Mouse (Mus musculus): ENCODE data around the gene Tbc1d22a. TPM values are rescaled to one million over a fixed set of nuclear protein-coding genes. Genes with fewer than 3 reads are reported as not detected.
"Not testable (repeated sequence)": the region's sequence is repeated elsewhere in the genome, so short reads cannot be mapped to it uniquely, and the experiment has no call there.

Gene Tbc1d22a
- total and polyA plus RNA-seq, 2 experiments from 2014 or later: 13.9 to 19.8 TPM

GRCm38 (mm10) chr15:86188746-86189470 lies 25.4 kb upstream of the Tbc1d22a start:
- TF ChIP-seq CTCF (IDR thresholded peaks at IDR 0.05): no peak
- 44% methylated on average over 10 of the region's 10 CpGs for WGBS
- no peaks in the 10 kb centered on the region for H3K27me3 ChIP-seq (ENCODE audit: insufficient read depth, low read length)
- H3K4me1 ChIP-seq (ENCODE audit: insufficient read depth, low read length): peaks cover 11% of the 10 kb centered on the region; the same call in 1 of the 2 replicates
- H3K9ac ChIP-seq (replicated peaks; ENCODE audit: low read length, poor library complexity, severe bottlenecking): no peak overlapping the region
- DNase-seq (ENCODE audit: low spot score): peak; percentile 67
- H3K4me2 ChIP-seq (ENCODE audit: low read depth, low read length, poor library complexity, severe bottlenecking): no peak overlapping the region
- no peaks in the 10 kb centered on the region for H3K36me3 ChIP-seq (ENCODE audit: insufficient read depth, low read length)
- no peak overlapping the region for H3K4me3 ChIP-seq (ENCODE audit: low read depth, low read length)
- ATAC-seq (ENCODE audit: low FRiP score): no peak
- H3K27ac ChIP-seq (ENCODE audit: low read depth, low read length): no peak overlapping the region
- H3K9me3 ChIP-seq (ENCODE audit: low read length): no peaks in the 10 kb centered on the region

GRCm38 (mm10) chr15:86190387-86190786 lies 23.9 kb upstream of the Tbc1d22a start:
- H3K27ac ChIP-seq (ENCODE audit: low read depth, low read length): no peak overlapping the region
- no peak overlapping the region for H3K4me3 ChIP-seq (ENCODE audit: low read depth, low read length)
- ATAC-seq (ENCODE audit: low FRiP score) (no peak), DNase-seq (ENCODE audit: low spot score) (no peak)
- H3K4me2 ChIP-seq (ENCODE audit: low read depth, low read length, poor library complexity, severe bottlenecking): no peak overlapping the region
- H3K9me3 ChIP-seq (ENCODE audit: low read length): no peaks in the 10 kb centered on the region
- no peak overlapping the region for H3K9ac ChIP-seq (replicated peaks; ENCODE audit: low read length, poor library complexity, severe bottlenecking)
- WGBS: 83% methylated on average over 3 of the region's 3 CpGs
- H3K4me1 ChIP-seq (ENCODE audit: insufficient read depth, low read length): peaks cover 8% of the 10 kb centered on the region; the same call in 1 of the 2 replicates
- no peaks in the 10 kb centered on the region for H3K36me3 ChIP-seq (ENCODE audit: insufficient read depth, low read length)
- H3K27me3 ChIP-seq (ENCODE audit: insufficient read depth, low read length): no peaks in the 10 kb centered on the region
- TF ChIP-seq CTCF (IDR thresholded peaks at IDR 0.05): no peak

GRCm38 (mm10) chr15:86191505-86191904 lies 22.8 kb upstream of the Tbc1d22a start:
- no peaks in the 10 kb centered on the region for H3K27me3 ChIP-seq (ENCODE audit: insufficient read depth, low read length)
- no peak overlapping the region for H3K4me3 ChIP-seq (ENCODE audit: low read depth, low read length)
- no peak overlapping the region for H3K4me2 ChIP-seq (ENCODE audit: low read depth, low read length, poor library complexity, severe bottlenecking)
- H3K4me1 ChIP-seq (ENCODE audit: insufficient read depth, low read length): peaks cover 2% of the 10 kb centered on the region; the same call in 1 of the 2 replicates
- DNase-seq (ENCODE audit: low spot score) (no peak), ATAC-seq (ENCODE audit: low FRiP score) (no peak)
- no peak overlapping the region for H3K9ac ChIP-seq (replicated peaks; ENCODE audit: low read length, poor library complexity, severe bottlenecking)
- TF ChIP-seq CTCF (IDR thresholded peaks at IDR 0.05): no peak
- no peaks in the 10 kb centered on the region for H3K36me3 ChIP-seq (ENCODE audit: insufficient read depth, low read length)
- no peak overlapping the region for H3K27ac ChIP-seq (ENCODE audit: low read depth, low read length)
- no peaks in the 10 kb centered on the region for H3K9me3 ChIP-seq (ENCODE audit: low read length)
- 62% methylated on average over 1 of the region's 1 CpGs for WGBS

GRCm38 (mm10) chr15:86191933-86192332 lies 22.3 kb upstream of the Tbc1d22a start:
- Histone ChIP-seq H3K4me2 (ENCODE audit: low read depth, low read length, poor library complexity, severe bottlenecking) (no peak overlapping the region), H3K4me1 (ENCODE audit: insufficient read depth, low read length) (no peaks in the 10 kb centered on the region), H3K27me3 (ENCODE audit: insufficient read depth, low read length) (no peaks in the 10 kb centered on the region), H3K4me3 (ENCODE audit: low read depth, low read length) (no peak overlapping the region), H3K9me3 (ENCODE audit: low read length) (no peaks in the 10 kb centered on the region), H3K27ac (ENCODE audit: low read depth, low read length) (no peak overlapping the region), H3K36me3 (ENCODE audit: insufficient read depth, low read length) (no peaks in the 10 kb centered on the region), H3K9ac (replicated peaks; ENCODE audit: low read length, poor library complexity, severe bottlenecking) (no peak overlapping the region)
- ATAC-seq (ENCODE audit: low FRiP score): no peak
- WGBS: 84% methylated on average over 3 of the region's 3 CpGs
- DNase-seq (ENCODE audit: low spot score): no peak
- TF ChIP-seq CTCF (IDR thresholded peaks at IDR 0.05): no peak

- not testable (repeated sequence) for DNase-seq (ENCODE audit: low spot score); H3K9me3 ChIP-seq (ENCODE audit: low read length); H3K9ac ChIP-seq (replicated peaks; ENCODE audit: low read length, poor library complexity, severe bottlenecking); H3K4me3 ChIP-seq (ENCODE audit: low read depth, low read length); H3K4me1 ChIP-seq (ENCODE audit: insufficient read depth, low read length); H3K36me3 ChIP-seq (ENCODE audit: insufficient read depth, low read length); H3K27me3 ChIP-seq (ENCODE audit: insufficient read depth, low read length); H3K27ac ChIP-seq (ENCODE audit: low read depth, low read length); H3K4me2 ChIP-seq (ENCODE audit: low read depth, low read length, poor library complexity, severe bottlenecking)
- ATAC-seq (ENCODE audit: low FRiP score): peak; percentile 94
- WGBS: 81% methylated on average over 55 of the region's 55 CpGs
These were observed 19.4 kb upstream of the Tbc1d22a start for GRCm38 (mm10) chr15:86194676-86195453.

- WGBS: 91% methylated on average over 5 of the region's 5 CpGs
- H3K4me1 ChIP-seq (ENCODE audit: insufficient read depth, low read length): no peaks in the 10 kb centered on the region
- no peak for DNase-seq (ENCODE audit: low spot score)
- no peak for ATAC-seq (ENCODE audit: low FRiP score)
- no peak overlapping the region for H3K27ac ChIP-seq (ENCODE audit: low read depth, low read length)
- no peaks in the 10 kb centered on the region for H3K27me3 ChIP-seq (ENCODE audit: insufficient read depth, low read length)
- H3K36me3 ChIP-seq (ENCODE audit: insufficient read depth, low read length): no peaks in the 10 kb centered on the region
- TF ChIP-seq CTCF (IDR thresholded peaks at IDR 0.05): no peak
- no peak overlapping the region for H3K9ac ChIP-seq (replicated peaks; ENCODE audit: low read length, poor library complexity, severe bottlenecking)
- H3K4me2 ChIP-seq (ENCODE audit: low read depth, low read length, poor library complexity, severe bottlenecking): no peak overlapping the region
- no peaks in the 10 kb centered on the region for H3K9me3 ChIP-seq (ENCODE audit: low read length)
- no peak overlapping the region for H3K4me3 ChIP-seq (ENCODE audit: low read depth, low read length)
These were observed 15.2 kb upstream of the Tbc1d22a start for GRCm38 (mm10) chr15:86199052-86199451.
